Mouse (Mus musculus) C2C12 (cell line): ENCODE results near the gene Cdk1.

ENCODE experiments used
- CTCF ChIP-seq: IDR thresholded peaks from one replicate; pipeline ENCODE4 v1.5.1; 2011; ENCODE audit not compliant: control insufficient read depth, insufficient read depth, insufficient read length
- FOSL1 ChIP-seq: IDR thresholded peaks from one replicate; pipeline ENCODE4 v1.8.0; 2011; ENCODE audit warnings: mild to moderate bottlenecking, low read length; ENCODE audit not compliant: poor library complexity, insufficient read depth, severe bottlenecking
- MAX ChIP-seq: IDR thresholded peaks from one replicate; pipeline ENCODE4 v1.6.1; 2011; ENCODE audit warnings: mild to moderate bottlenecking, control low read depth
- MYOD1 ChIP-seq: IDR thresholded peaks from one replicate; pipeline ENCODE4 v1.6.1; 2011; ENCODE audit warnings: low read depth; ENCODE audit not compliant: control insufficient read depth, insufficient read length
- MYOG ChIP-seq: IDR thresholded peaks from one replicate; pipeline ENCODE4 v1.6.1; 2011; ENCODE audit not compliant: control insufficient read depth, insufficient read length; ENCODE audit errors: extremely low read depth
- USF1 ChIP-seq: IDR thresholded peaks from one replicate; pipeline ENCODE4 v1.6.1; 2011; ENCODE audit warnings: low read depth, mild to moderate bottlenecking, control low read depth, moderate library complexity

- TF ChIP-seq CTCF (no peak), MAX (no peak), USF1 (no peak), MYOG (no peak), MYOD1 (no peak), FOSL1 (no peak)
Measured at GRCm38 (mm10) chr10:69372061-69372460, 19.3 kb upstream of the Cdk1 start.
